Mouse (Mus musculus) spleen, postnatal 4 days (tissue): ENCODE data around the gene Donson.

Experiments
- DNase-seq, 2 experiments: peaks; one replicate each; pipeline ENCODE4 v3.0.0; 2022; ENCODE audit warnings: low spot score in 2 of 2

Gene Donson

DNA sequence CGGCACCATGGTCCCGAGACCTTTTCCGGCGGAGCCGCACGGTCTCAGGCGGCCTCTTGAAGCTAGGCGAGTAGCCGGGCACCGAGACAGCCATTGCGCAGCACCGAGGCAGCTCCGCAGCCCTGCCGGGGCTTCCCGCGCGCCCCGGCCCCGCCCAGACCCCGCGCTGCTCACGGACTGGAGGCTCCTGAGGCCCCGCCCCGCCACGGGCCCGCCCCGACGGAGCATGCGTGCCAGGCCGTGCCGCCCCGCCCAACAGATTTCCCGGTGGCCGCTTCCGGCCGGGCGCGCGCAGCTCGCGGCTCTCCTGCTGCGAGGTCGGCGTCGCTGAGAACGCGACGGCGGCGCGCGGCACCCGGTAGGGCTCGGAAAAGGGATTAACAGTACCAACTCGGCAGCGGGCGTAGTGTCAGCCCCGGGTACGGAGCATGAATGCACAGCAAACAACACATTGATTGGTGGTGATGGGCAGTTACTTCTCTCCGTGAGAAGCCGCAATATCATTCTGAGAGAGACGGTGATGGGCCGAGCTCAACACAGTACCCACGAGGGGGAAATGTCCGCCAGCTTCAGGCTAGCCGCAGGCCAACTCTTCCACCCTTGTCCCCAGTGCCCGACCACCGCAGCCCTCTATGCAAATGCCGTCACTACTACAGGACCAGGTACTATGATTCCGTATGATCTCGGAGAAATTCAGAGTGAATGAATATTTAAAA is at the start of gene Donson:
Gene Donson (minus strand): TSS at position 152 of the 716 bp plus-strand sequence.
- DNase-seq, result peak; percentile 97 to 99

DNA sequence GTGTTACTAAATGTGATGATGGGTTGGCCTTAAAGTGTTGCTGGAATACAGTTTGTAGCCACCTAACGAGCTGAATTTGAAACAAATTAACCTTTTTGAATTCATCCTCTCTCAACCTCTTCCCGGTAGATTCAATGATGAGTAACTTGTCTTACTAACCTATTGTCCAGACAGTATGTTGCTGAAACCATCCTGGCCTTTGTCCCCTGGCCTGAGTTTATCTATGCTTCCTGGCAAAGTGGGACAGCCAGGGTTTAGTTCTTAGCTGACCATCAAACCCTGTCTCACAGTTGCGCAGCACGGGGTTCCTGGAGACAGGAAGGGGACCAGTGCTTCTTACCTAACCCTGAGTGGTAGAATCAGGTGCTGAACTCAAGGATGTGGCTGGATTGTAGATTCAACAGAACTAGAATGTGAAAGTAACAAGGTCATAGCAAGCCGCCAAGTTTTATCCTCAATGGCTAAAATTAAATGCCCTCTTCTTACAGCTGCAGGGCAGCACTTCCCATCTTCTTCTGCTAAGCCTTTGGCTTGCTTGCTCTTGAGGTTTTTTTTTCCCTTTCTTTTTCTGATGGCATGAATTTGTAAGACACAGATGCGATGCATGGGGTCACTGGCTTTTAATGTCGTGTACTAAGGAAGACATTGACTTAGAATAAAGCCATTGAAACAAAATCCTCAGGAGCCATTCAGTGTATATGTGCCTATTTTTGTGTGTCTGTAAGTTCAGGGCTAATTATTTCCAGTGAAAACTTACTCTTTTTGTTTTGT is 47.7 kb upstream of the Donson start:
- no peak for DNase-seq

DNA sequence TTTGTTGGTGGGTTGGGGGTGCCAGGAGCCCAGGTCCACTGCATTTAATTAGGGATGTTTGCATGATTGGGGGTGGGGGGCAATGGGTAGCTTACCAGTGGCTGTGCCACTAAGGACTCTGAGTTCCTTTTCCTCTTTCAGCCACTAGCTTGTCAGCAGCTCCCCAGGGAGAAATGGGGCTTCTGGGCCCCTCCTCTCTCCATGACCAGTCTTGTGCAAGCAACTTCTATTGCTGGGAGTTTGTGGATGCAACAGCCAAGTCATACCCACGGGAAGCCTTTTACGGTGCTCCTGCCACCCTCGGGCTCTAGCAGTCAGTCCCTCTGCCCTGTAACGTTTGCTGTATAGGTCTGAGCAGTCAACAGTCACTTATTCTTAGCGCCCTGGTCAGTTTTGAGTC is 46.2 kb upstream of the Donson start:
- no peak for DNase-seq

DNA sequence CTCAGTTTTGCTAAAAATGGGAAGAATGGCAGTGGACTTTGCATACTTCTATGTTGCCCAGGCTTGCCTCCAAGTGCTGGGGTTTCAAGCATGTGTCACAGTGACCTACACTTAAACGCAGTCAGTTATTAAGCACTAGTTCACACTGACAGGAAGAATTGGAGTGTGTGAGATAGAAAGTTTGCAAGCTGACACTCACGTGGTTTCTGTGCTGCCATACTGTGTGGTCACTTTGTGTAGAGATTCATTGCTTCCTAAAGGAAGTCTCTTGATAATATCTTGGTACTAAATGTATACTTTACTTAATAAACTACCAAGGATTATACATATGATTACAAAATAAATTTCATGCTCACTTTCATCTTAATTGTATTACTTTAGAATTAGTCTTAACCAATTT is 44.2 kb upstream of the Donson start:
- DNase-seq, result no peak

DNA sequence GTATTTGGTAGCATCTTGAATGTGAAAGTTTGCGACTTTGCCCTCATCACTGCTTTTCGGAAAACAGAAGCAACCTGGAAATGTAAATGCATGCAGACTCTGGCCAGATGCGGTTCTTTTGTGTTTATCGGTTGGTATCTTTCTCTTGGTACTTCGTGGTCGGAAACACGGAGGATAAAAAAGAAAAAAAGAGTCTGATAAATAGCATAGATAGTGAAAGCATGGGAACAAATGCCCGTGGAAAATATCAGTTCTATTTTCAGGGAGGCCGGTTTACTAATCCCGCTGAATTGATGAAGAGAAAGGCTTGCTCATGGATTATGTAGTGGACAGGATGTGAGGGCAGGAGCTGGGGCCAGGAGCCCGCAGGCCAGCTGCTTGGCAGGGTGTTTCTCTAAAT is 41.9 kb upstream of the Donson start:
- DNase-seq, result no peak

DNA sequence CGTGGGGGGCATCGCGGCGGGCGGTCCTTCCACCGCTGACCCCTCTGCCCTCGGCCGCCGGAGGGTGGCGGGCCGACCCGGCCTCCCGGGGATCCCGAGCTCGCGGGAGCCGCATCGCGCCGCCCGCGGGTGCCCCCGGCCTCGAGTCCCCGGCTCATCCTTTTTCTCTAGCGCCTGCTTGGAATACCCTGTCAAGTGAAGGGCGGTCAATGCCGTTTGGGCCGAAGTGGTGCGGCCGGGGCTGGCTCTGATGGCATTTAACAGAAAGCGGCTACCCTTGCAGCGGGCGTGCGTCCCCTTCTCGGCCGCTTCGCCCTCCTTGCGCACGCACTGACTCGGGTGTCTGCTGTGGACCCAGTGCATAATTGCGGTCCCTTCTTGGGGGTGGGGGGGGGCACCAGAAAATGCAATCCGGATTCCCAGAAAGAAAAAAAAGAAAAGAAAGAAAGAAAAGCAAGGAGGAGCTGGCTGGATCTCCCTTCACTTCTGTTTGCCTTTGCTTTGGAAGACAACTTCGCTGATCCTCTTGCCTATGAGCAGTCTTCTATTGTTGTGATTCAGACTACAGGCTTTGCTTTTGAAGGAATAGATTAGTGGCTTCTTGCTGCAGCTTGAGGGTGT is 41.4 kb upstream of the Donson start:
- DNase-seq, result peak; percentile 21 to 69

DNA sequence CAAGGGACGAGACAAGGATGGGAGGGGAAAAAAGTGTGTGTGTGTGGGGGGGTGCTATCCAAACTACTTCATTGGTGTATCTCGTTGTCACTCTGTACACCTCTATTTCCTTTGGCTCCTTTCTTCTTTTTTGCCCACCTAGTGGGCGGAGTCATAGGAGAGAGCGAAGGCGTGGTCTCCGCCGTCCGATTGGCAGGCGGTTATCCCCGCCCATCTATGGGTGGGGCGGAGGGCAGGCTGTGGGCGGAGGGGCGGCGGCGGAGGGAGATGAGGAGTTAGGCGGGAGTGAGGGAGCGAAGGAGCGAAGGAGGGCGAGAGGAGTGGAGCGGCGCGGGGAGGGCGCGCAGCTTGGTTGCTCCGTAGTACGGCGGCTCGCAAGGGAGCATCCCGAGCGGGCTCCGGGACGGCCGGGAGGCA is 40.5 kb upstream of the Donson start, which contains the start of gene Itsn1:
Gene Itsn1 (plus strand): TSS at position 216 of the 417 bp plus-strand sequence.
- DNase-seq, result peak; percentile 96 to 97

DNA sequence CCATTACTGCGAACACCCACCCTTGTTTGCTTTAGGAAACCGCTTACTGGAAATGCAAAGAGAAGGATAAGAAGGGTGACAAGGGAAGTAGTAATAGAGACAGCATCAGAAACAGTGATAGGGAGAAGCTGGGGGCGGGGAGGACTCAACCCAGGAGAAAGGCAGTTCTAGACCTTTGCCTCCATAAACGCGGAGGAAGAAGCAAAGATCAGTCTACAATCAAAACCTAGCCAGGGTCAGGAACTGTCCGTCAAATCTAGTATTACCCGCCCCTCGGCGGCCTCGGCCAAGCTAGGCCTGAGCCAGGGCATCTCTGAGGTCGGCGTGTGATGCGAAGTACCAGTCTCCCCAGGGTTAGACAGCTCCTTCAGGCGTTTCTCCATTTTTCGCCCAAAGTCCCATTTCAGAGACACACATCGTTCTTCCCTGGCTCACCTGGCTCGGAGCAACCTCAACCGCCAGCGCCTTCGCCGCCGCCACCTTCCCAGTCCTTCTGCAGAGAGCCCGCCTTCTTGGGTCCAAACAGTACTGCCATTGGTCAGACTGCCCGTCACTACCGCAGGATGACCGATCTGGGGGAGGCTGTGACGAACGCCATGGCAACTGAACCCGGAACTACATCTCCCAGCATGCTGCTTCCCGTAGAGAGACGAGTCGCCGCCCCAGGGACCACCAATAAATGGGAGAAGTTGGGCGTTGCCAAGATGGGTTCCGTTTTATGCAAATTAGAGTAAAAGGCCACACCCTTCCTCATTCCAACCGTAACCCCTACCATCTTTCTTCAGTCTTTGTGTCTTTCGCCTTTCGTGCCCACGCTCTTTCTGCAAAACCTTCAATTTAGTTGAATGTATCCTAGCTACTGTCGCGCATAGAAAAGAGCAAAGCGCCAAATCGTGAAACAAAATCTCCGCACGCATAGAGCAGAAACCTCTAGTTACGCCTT is 39.8 kb upstream of the Donson start, which contains the start of gene Cryzl1:
Gene Cryzl1 (minus strand): TSS at position 853 of the 943 bp plus-strand sequence.
- DNase-seq, result peak; percentile 95

DNA sequence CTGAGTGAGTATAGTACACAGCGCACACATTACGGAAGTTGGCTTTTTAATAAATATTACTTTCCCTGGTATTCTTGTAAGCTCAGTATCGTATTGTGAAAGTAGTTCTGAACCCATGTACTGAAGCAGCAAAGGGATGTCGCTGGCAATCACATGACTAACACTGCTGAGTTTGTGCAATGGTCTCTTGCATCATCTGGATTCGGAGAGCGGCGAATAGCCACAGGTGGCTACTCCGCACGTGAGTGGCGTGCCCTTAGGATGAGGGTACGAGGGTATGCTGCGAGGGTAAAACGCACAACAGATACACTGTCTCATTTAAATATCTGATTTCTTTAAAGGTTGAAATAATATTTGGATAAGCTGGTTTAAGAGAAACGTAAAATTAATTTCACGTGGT is 38.9 kb upstream of the Donson start:
- no peak for DNase-seq

DNA sequence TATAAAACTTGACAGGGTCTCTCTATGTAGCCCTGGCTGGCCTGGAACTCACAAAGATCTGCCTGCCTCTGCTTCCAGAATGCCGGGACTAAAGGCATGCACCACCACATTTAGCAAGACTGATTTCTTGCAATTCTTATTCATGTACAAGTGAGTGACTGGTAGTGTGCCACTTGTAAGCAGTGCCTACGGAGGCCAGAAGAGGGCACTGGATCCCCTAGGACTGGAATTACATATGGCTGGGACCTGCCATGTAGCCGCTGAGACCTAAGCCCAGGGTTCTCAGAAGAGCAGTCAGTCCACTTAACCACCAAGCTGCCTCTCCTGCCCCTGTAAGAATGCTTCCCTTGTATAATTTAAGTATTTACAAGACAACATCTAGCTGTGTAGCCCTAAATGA is 35.7 kb upstream of the Donson start:
- peak; percentile 66 to 83 for DNase-seq

DNA sequence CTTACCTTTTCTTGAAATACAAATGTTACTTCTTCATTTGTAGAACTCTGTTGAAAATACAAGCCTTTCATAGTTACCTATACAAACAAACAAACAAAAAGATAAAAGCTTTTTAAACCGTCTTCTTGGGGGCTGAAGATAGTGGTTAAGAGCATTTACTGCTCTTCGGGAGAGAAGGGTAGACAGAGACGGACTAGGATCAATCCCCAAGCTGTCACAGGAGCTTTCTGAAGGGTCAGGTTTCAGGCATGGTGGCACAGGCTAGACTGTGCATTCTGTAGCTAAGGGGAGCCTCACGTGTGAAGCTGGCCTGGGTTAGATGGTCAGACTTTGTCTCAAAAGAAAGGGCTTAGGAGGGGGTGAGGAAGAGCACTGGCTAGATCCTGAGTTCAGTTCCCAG is 28.8 kb upstream of the Donson start:
- no peak for DNase-seq

DNA sequence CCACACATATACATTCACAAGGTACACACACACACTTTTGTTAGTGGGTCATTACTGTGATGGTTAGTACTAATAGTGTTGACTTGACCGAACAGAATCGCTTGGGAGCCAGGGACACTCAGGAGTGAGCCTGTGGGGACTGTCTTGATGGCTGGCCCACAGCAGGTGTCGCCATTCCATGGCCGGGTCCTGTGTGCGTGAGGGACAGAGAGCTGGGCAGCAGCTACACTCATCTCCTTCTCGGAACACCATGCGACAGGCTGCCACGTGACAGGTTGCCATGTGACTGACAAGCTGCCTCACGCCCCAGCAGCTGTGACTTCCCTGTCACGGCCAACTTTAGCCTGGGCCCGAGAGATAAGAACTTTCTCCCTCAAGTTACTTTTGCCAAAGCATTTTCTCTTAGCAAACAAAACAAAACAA is 28.4 kb upstream of the Donson start:
- DNase-seq, result peak; percentile 80 to 84

DNA sequence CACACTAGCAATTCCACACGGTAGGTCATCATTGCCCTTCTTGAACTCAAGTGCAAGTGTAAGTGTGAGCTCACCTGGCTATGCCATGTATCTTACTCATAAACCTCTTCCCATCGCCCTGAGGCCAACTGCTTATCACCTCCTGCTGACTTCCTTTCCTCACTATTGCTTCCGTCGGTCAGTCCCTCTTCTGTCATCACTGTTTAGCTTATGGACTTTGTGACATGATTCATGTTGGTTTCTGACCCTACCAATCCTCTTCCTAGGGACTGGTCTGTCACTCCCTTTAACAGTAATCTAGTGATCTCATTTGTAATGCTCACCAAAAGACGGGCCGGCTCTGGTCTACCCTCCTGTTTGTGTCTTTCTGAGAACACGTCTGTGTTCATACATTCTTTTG is 21.7 kb upstream of the Donson start:
- no peak for DNase-seq

DNA sequence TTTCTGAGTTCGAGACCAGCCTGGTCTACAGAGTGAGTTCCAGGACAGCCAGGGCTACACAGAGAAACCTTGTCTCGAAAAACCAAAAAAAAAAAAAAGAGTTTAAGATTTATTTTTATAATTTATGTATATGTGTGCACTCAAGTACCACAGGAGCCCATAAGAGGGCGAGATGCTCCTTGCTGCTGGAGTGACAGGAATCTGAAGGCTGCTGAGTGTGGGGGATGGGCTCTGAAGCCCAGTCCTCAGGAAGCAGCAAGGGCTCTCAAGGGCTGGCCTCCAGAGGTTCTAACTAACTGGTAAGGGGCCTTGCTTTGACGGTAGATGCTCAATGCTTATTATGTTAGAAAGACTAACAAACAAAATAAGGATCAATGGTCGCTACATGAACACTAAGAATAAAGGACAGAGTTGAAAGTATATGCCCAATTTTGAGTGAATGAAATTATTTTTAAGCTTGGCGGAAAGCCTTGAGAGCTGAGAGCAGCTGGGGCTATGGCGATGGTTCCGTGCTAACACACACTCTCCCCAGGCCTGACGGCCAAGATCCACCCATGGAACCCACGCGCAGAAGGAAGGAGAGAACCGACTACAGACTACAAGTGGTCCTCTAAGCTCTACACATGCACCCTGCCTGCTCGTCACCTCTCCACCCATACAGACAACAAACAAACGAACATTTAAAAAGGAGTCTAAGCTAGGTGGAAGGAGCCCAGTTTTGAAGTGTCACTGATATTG is 16.2 kb upstream of the Donson start:
- DNase-seq, result no peak

DNA sequence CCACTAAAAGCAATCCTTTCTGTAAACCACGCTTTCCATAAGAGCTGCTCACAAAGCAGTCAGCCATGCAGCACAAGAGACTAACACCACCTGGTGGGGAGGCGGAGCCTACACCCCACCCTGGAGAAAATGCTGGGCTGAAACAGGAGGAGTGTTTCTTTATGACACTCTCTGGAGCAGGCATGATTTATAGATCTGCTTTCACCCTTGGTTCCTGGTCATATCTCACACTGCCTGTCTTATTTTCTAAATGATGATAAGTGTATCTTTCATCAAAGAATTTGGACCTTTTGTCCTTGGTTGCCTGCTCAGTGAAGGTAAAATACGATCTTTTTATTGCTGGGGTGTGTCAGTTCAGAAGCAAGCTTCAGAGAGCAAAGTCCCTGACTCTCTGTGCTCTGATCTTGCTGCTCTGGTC is 14.2 kb upstream of the Donson start:
- DNase-seq, result no peak

DNA sequence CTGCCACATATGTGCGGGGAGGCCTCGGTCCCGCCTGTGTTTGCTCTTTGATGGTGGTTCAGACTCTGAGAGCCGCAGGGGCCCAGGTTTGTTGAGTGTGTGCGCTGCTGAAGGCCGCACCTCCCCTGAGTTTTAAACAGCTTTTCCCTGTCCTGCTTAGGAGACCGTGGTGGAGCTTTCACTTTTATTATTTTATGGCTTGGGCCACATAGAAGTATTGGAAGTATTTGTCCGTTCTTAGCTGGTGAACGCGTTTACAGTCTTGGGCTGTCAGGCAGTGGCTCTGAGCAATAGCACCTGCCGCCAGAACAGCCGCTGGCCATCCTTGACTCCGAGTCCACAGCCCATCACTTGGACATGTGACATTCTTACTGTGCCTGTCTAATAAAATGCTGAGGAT is 13.3 kb upstream of the Donson start:
- DNase-seq, result no peak

DNA sequence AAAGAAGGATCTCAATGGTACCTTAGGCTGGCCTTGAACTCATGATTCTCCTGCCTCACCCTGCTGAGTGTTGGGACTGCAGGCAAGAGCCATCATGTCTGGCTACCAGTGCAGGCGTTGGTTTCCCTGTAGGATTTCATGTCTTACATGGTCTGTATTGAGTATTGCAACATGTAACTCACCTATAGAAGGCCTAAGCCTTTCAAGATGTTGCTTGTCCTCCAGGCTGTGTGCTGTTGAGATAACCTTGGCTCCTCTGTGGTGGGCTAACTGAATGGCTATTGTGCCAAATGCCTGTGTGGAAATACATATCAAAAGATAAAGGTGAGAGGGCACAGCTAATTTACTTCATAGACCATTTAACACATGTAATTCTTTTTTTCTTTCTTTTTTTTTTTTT is 10.4 kb upstream of the Donson start:
- no peak for DNase-seq

DNA sequence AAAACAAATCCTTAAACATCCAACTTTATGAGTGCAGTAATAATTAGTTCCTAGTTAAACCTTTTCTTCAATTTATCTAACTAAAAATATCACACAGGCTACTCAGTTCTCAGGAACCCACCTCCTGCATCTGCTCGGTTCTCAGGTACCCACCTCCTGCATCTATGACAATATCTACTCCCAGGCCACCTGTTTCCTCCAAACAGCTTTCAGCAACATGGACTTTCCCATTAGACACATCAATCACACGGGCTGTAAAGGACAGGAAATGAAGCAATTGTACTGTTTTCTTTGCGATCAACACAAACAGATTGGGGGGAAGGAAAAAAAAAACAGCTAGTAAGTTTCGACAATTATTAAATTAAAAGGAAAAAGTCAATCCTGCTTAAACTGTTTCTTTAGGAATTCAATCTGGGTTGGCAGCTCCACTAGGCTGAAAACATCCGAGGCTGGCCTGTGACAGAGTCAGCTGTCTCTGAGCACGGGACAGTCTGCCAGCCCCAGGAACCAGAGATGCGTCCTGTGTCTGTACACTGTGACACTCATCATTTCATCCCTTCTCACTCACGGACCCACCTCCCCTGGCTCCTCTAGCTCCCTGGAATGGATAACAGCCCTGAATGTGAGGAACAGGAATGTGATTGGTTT is 6.7 kb upstream of the Donson start:
- DNase-seq, result no peak

DNA sequence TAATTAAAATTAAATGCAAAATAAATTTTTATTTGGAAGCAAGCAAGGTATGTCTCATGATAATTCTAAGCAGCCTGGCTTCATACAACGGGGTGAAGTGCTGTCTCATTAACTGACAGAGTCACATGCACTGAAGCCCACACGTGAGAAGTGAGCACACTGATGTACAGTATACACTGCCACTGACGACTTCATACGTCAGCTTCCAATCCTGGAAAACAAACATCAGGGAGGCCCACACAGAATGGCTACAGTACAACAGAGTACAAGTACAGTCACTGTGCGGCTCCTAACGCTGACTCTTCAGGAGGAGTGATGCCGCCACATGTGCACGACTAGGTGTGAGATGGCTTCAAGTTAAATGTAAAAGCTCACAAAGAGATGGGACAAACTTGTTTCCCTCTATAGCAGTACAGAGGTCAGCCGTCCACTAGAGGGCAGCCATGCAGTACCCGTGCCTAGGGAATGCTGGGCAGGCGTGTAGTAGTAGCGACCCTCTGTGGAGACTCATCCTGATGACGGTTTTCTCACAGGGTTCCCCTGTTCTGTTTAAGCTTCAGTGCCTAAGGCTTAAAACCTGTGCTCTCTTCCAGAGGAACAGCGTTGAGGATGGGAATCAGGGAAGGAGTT is 6.0 kb upstream of the Donson start:
- DNase-seq, result peak; percentile 77 to 88

DNA sequence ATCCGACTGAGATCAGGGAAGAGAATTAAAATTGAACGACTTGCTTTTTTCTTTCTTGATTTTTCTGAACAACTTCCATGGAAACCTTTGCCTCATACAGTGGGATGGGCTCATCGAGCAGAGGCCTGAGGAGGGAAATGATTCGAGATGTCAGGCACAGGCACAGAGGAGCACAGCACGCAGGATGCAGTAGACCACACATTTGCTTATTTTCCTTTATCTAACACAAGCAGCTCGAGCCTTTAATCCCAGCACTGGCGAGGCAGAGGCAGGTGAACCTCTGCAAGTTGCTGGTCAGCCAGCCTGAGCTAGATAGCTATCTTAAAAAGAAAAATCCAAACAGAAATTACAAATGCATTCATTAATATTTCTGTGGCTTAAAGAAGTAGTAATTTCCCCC is 1.2 kb upstream of the Donson start:
- peak in 1 of 2 experiments; percentile 64 for DNase-seq
